Mouse (Mus musculus): ENCODE data around the gene Dnajc11. TPM values are rescaled to one million over a fixed set of nuclear protein-coding genes. Genes with fewer than 3 reads are reported as not detected.

Gene Dnajc11
- polyA plus RNA-seq (2015; fragmentation: Nextera tagmentation; extraction: Ambion mirVana): 81.3 and 81.6 TPM in 2 replicates

- peak; percentile 94 for ATAC-seq
- peak within 1 kb of the TSS; percentile 78 for H3K9ac ChIP-seq (ENCODE audit: low read depth, low read length)
- no peaks in the 10 kb centered on the region for H3K9me3 ChIP-seq (replicated peaks; ENCODE audit: control insufficient read depth, low read length, poor library complexity, severe bottlenecking)
- H3K27ac ChIP-seq (ENCODE audit: low read length): peak within 1 kb of the TSS; percentile 64; the same call in 1 of the 2 replicates
- H3K27me3 ChIP-seq (ENCODE audit: control insufficient read depth, insufficient read depth, low read depth, low read length): no peaks in the 10 kb centered on the region
- peaks cover 16% of the 10 kb centered on the region for H3K4me1 ChIP-seq (ENCODE audit: control insufficient read depth, insufficient read depth, low read length)
- H3K36me3 ChIP-seq (ENCODE audit: control insufficient read depth, insufficient read depth, low read length): no peaks in the 10 kb centered on the region
- H3K4me2 ChIP-seq (ENCODE audit: low read length): peak within 1 kb of the TSS; percentile 94
- under 1% methylated on average over 79 of the region's 83 CpGs for WGBS
- H3K4me3 ChIP-seq (ENCODE audit: low read depth, low read length): peak within 1 kb of the TSS; percentile 70
These were observed at the start of gene Dnajc11 for GRCm38 (mm10) chr4:151933505-151934214. Gene Dnajc11 (plus strand): TSS chr4:151933691.

- Histone ChIP-seq H3K9me3 (replicated peaks; ENCODE audit: control insufficient read depth, low read length, poor library complexity, severe bottlenecking) (no peaks in the 10 kb centered on the region), H3K27ac (ENCODE audit: low read length) (no peak overlapping the region), H3K9ac (ENCODE audit: low read depth, low read length) (no peak overlapping the region), H3K4me2 (ENCODE audit: low read length) (no peak overlapping the region), H3K36me3 (ENCODE audit: control insufficient read depth, insufficient read depth, low read length) (no peaks in the 10 kb centered on the region), H3K4me1 (ENCODE audit: control insufficient read depth, insufficient read depth, low read length) (no peaks in the 10 kb centered on the region), H3K27me3 (ENCODE audit: control insufficient read depth, insufficient read depth, low read depth, low read length) (no peaks in the 10 kb centered on the region), H3K4me3 (ENCODE audit: low read depth, low read length) (no peak overlapping the region)
- ATAC-seq: no peak
- WGBS: 77% methylated on average over 6 of the region's 6 CpGs
These were observed 40.2 kb upstream of the Dnajc11 start for GRCm38 (mm10) chr4:151893241-151893640.

GRCm38 (mm10) chr4:151894926-151895325 is 38.6 kb upstream of the Dnajc11 start:
- H3K4me3 ChIP-seq (ENCODE audit: low read depth, low read length): no peak overlapping the region
- WGBS: 93% methylated on average over 12 of the region's 12 CpGs
- H3K4me1 ChIP-seq (ENCODE audit: control insufficient read depth, insufficient read depth, low read length): no peaks in the 10 kb centered on the region
- H3K27me3 ChIP-seq (ENCODE audit: control insufficient read depth, insufficient read depth, low read depth, low read length): no peaks in the 10 kb centered on the region
- H3K27ac ChIP-seq (ENCODE audit: low read length): no peak overlapping the region
- ATAC-seq: no peak
- H3K9ac ChIP-seq (ENCODE audit: low read depth, low read length): no peak overlapping the region
- no peak overlapping the region for H3K4me2 ChIP-seq (ENCODE audit: low read length)
- no peaks in the 10 kb centered on the region for H3K9me3 ChIP-seq (replicated peaks; ENCODE audit: control insufficient read depth, low read length, poor library complexity, severe bottlenecking)
- H3K36me3 ChIP-seq (ENCODE audit: control insufficient read depth, insufficient read depth, low read length): no peaks in the 10 kb centered on the region

- 91% methylated on average over 7 of the region's 7 CpGs for WGBS
- Histone ChIP-seq H3K27me3 (ENCODE audit: control insufficient read depth, insufficient read depth, low read depth, low read length) (no peaks in the 10 kb centered on the region), H3K9ac (ENCODE audit: low read depth, low read length) (no peak overlapping the region), H3K9me3 (replicated peaks; ENCODE audit: control insufficient read depth, low read length, poor library complexity, severe bottlenecking) (no peaks in the 10 kb centered on the region), H3K4me2 (ENCODE audit: low read length) (no peak overlapping the region), H3K4me3 (ENCODE audit: low read depth, low read length) (no peak overlapping the region), H3K4me1 (ENCODE audit: control insufficient read depth, insufficient read depth, low read length) (no peaks in the 10 kb centered on the region), H3K36me3 (ENCODE audit: control insufficient read depth, insufficient read depth, low read length) (no peaks in the 10 kb centered on the region), H3K27ac (ENCODE audit: low read length) (no peak overlapping the region)
- ATAC-seq: no peak
These were observed 37.9 kb upstream of the Dnajc11 start for GRCm38 (mm10) chr4:151895624-151896023.

GRCm38 (mm10) chr4:151897069-151897617 is 36.3 kb upstream of the Dnajc11 start:
- Histone ChIP-seq H3K27me3 (ENCODE audit: control insufficient read depth, insufficient read depth, low read depth, low read length) (no peaks in the 10 kb centered on the region), H3K4me1 (ENCODE audit: control insufficient read depth, insufficient read depth, low read length) (no peaks in the 10 kb centered on the region), H3K4me3 (ENCODE audit: low read depth, low read length) (no peak overlapping the region)

GRCm38 (mm10) chr4:151898600-151899245 is 34.8 kb upstream of the Dnajc11 start:
- H3K4me2 ChIP-seq (ENCODE audit: low read length): no peak overlapping the region
- H3K36me3 ChIP-seq (ENCODE audit: control insufficient read depth, insufficient read depth, low read length): no peaks in the 10 kb centered on the region
- ATAC-seq: no peak
- H3K27ac ChIP-seq (ENCODE audit: low read length): no peak overlapping the region
- H3K9me3 ChIP-seq (replicated peaks; ENCODE audit: control insufficient read depth, low read length, poor library complexity, severe bottlenecking): no peaks in the 10 kb centered on the region
- peaks cover 2% of the 10 kb centered on the region; the same call in 1 of the 2 replicates for H3K27me3 ChIP-seq (ENCODE audit: control insufficient read depth, insufficient read depth, low read depth, low read length)
- no peaks in the 10 kb centered on the region for H3K4me1 ChIP-seq (ENCODE audit: control insufficient read depth, insufficient read depth, low read length)
- WGBS: 42% methylated on average over 13 of the region's 13 CpGs
- no peak overlapping the region for H3K9ac ChIP-seq (ENCODE audit: low read depth, low read length)
- no peak overlapping the region for H3K4me3 ChIP-seq (ENCODE audit: low read depth, low read length)

More at GRCm38 (mm10) chr4:151897069-151897617, 36.3 kb upstream of the Dnajc11 start:
- no peak for ATAC-seq
- Histone ChIP-seq H3K9ac (ENCODE audit: low read depth, low read length) (no peak overlapping the region), H3K4me2 (ENCODE audit: low read length) (no peak overlapping the region), H3K27ac (ENCODE audit: low read length) (no peak overlapping the region), H3K9me3 (replicated peaks; ENCODE audit: control insufficient read depth, low read length, poor library complexity, severe bottlenecking) (no peaks in the 10 kb centered on the region), H3K36me3 (ENCODE audit: control insufficient read depth, insufficient read depth, low read length) (no peaks in the 10 kb centered on the region)
- 76% methylated on average over 9 of the region's 9 CpGs for WGBS

- Histone ChIP-seq H3K27ac (ENCODE audit: low read length) (no peak overlapping the region), H3K9ac (ENCODE audit: low read depth, low read length) (no peak overlapping the region), H3K4me1 (ENCODE audit: control insufficient read depth, insufficient read depth, low read length) (no peaks in the 10 kb centered on the region), H3K27me3 (ENCODE audit: control insufficient read depth, insufficient read depth, low read depth, low read length) (peaks cover 2% of the 10 kb centered on the region; the same call in 1 of the 2 replicates), H3K4me3 (ENCODE audit: low read depth, low read length) (no peak overlapping the region), H3K9me3 (replicated peaks; ENCODE audit: control insufficient read depth, low read length, poor library complexity, severe bottlenecking) (no peaks in the 10 kb centered on the region), H3K4me2 (ENCODE audit: low read length) (no peak overlapping the region), H3K36me3 (ENCODE audit: control insufficient read depth, insufficient read depth, low read length) (no peaks in the 10 kb centered on the region)
- 69% methylated on average over 11 of the region's 11 CpGs for WGBS
- ATAC-seq: no peak
These were observed 33.6 kb upstream of the Dnajc11 start for GRCm38 (mm10) chr4:151899707-151900384.

GRCm38 (mm10) chr4:151900735-151901134 is 32.8 kb upstream of the Dnajc11 start:
- Histone ChIP-seq H3K9ac (ENCODE audit: low read depth, low read length) (no peak overlapping the region), H3K27me3 (ENCODE audit: control insufficient read depth, insufficient read depth, low read depth, low read length) (peaks cover 2% of the 10 kb centered on the region; the same call in 1 of the 2 replicates), H3K36me3 (ENCODE audit: control insufficient read depth, insufficient read depth, low read length) (no peaks in the 10 kb centered on the region), H3K4me1 (ENCODE audit: control insufficient read depth, insufficient read depth, low read length) (no peaks in the 10 kb centered on the region), H3K4me2 (ENCODE audit: low read length) (no peak overlapping the region), H3K4me3 (ENCODE audit: low read depth, low read length) (no peak overlapping the region), H3K9me3 (replicated peaks; ENCODE audit: control insufficient read depth, low read length, poor library complexity, severe bottlenecking) (no peaks in the 10 kb centered on the region), H3K27ac (ENCODE audit: low read length) (no peak overlapping the region)
- ATAC-seq: no peak
- WGBS: 67% methylated on average over 6 of the region's 6 CpGs
